Mouse (Mus musculus) MEL (cell line): ENCODE measurements around the gene Mapt. TPM values are rescaled to one million over a fixed set of nuclear protein-coding genes. Genes with fewer than 3 reads are reported as not detected.

ENCODE experiments used
- DNase-seq: peaks from one replicate; pipeline ENCODE4 v3.0.0; 2011; ENCODE audit warnings: low read depth, low spot score
- H3K27ac ChIP-seq: 2 replicates; pipeline ENCODE4 v1.5.1; 2012; ENCODE audit warnings: low read depth, mild to moderate bottlenecking, control low read depth, low read length, moderate library complexity; ENCODE audit not compliant: control insufficient read depth
- H3K27me3 ChIP-seq, 2 experiments: fragments of 150-350 bp in 1 of 2; sonication (generic) in 1 of 2; 2 replicates each; pipeline ENCODE4 v1.6.1; 2012; ENCODE audit warnings: low read length in 2 of 2, mild to moderate bottlenecking in 2 of 2, improper control_type of control experiment in 1 of 2, moderate library complexity in 1 of 2; ENCODE audit not compliant: insufficient read depth in 2 of 2, control insufficient read depth in 1 of 2
- H3K36me3 ChIP-seq, 2 experiments: 2 replicates each; pipeline ENCODE4 v1.6.1; 2012 to 2014; ENCODE audit warnings: low read length in 2 of 2, improper control_type of control experiment in 1 of 2, inconsistent platforms in 1 of 2, mild to moderate bottlenecking in 1 of 2; ENCODE audit not compliant: insufficient read depth in 2 of 2, control insufficient read depth in 1 of 2
- H3K4me1 ChIP-seq, 2 experiments: fragments of 150-350 bp in 1 of 2; sonication (generic) in 1 of 2; 2 replicates each; pipeline ENCODE4 v1.6.1; 2012; ENCODE audit warnings: low read length in 2 of 2, improper control_type of control experiment in 1 of 2, mild to moderate bottlenecking in 1 of 2; ENCODE audit not compliant: insufficient read depth in 2 of 2, control insufficient read depth in 1 of 2
- H3K4me3 ChIP-seq, 2 experiments: fragments of 150-350 bp in 1 of 2; sonication (generic) in 1 of 2; 2 replicates each; pipeline ENCODE4 v1.5.1; 2012; ENCODE audit warnings: low read depth in 2 of 2, low read length in 2 of 2, mild to moderate bottlenecking in 2 of 2, moderate library complexity in 2 of 2, control low read depth in 1 of 2, improper control_type of control experiment in 1 of 2; ENCODE audit not compliant: control insufficient read depth in 1 of 2, insufficient read depth in 1 of 2
- H3K79me2 ChIP-seq: 2 replicates; pipeline ENCODE4 v1.6.1; 2012; ENCODE audit warnings: mild to moderate bottlenecking, low read length, moderate library complexity; ENCODE audit not compliant: control insufficient read depth, poor library complexity, insufficient read depth
- H3K9ac ChIP-seq: 2 replicates; pipeline ENCODE4 v1.6.1; 2012; ENCODE audit warnings: low read depth, mild to moderate bottlenecking, control low read depth, low read length, moderate library complexity; ENCODE audit not compliant: control insufficient read depth, poor library complexity, severe bottlenecking
- H3K9me3 ChIP-seq: fragments of 150-350 bp; sonication (generic); replicated peaks from 2 replicates; pipeline ENCODE4 v1.6.1; 2012; ENCODE audit warnings: mild to moderate bottlenecking, low read length, improper control_type of control experiment, moderate library complexity; ENCODE audit not compliant: insufficient read depth
- BHLHE40 ChIP-seq: IDR thresholded peaks from 2 replicates; pipeline ENCODE4 v1.6.1; 2012; ENCODE audit warnings: low read depth, mild to moderate bottlenecking, inconsistent platforms, low read length, improper control_type of control experiment, borderline replicate concordance
- CHD1 ChIP-seq: IDR thresholded peaks from 2 replicates; pipeline ENCODE4 v1.6.1; 2012; ENCODE audit warnings: low read depth, mild to moderate bottlenecking, inconsistent platforms, low read length, improper control_type of control experiment
- CHD2 ChIP-seq: IDR thresholded peaks from 2 replicates; pipeline ENCODE4 v1.6.1; 2011; ENCODE audit warnings: low read length, improper control_type of control experiment
- ELF1 ChIP-seq: IDR thresholded peaks from 2 replicates; pipeline ENCODE4 v1.6.1; 2014; ENCODE audit warnings: low read depth, mild to moderate bottlenecking, inconsistent platforms, low read length, improper control_type of control experiment, moderate library complexity
- EP300 ChIP-seq, 2 experiments: IDR thresholded peaks; 2 replicates each; pipeline ENCODE4 v1.6.1; 2011; ENCODE audit warnings: improper control_type of control experiment in 2 of 2, low read length in 2 of 2, low read depth in 1 of 2, mild to moderate bottlenecking in 1 of 2
- GABPA ChIP-seq: IDR thresholded peaks from 2 replicates; pipeline ENCODE4 v1.6.1; 2012; ENCODE audit warnings: low read depth, mild to moderate bottlenecking, inconsistent platforms, low read length, improper control_type of control experiment, moderate library complexity
- KAT2A ChIP-seq: conservative IDR thresholded peaks from 2 replicates; pipeline ENCODE4 v1.6.1; 2012; ENCODE audit warnings: low read depth, low read length, improper control_type of control experiment, inconsistent platforms
- MAFK ChIP-seq: IDR thresholded peaks from 2 replicates; pipeline ENCODE4 v1.6.1; 2011; ENCODE audit warnings: low read depth, mild to moderate bottlenecking, low read length, improper control_type of control experiment, borderline replicate concordance
- MAX ChIP-seq: IDR thresholded peaks from 2 replicates; pipeline ENCODE4 v1.6.1; 2011; ENCODE audit warnings: low read length, improper control_type of control experiment
- MEF2A ChIP-seq: IDR thresholded peaks from 2 replicates; pipeline ENCODE4 v1.6.1; 2014; ENCODE audit warnings: low read depth, mild to moderate bottlenecking, inconsistent platforms, low read length, improper control_type of control experiment; ENCODE audit not compliant: poor library complexity, insufficient replicate concordance, severe bottlenecking; ENCODE audit errors: extremely low read depth
- MXI1 ChIP-seq: IDR thresholded peaks from 2 replicates; pipeline ENCODE4 v1.6.1; 2011; ENCODE audit warnings: mild to moderate bottlenecking, low read depth, low read length, improper control_type of control experiment
- POLR2A ChIP-seq, 2 experiments: IDR thresholded peaks; 2 replicates each; pipeline ENCODE4 v1.6.1; 2011 to 2012; ENCODE audit warnings: low read length in 2 of 2, mild to moderate bottlenecking in 2 of 2, control low read depth in 1 of 2, improper control_type of control experiment in 1 of 2, low read depth in 1 of 2, moderate library complexity in 1 of 2; ENCODE audit not compliant: control insufficient read depth in 1 of 2, insufficient read depth in 1 of 2, poor library complexity in 1 of 2
- POLR2AphosphoS5 ChIP-seq: IDR thresholded peaks from 2 replicates; pipeline ENCODE4 v1.6.1; 2012; ENCODE audit warnings: low read depth, borderline replicate concordance, mild to moderate bottlenecking, inconsistent platforms, low read length, moderate library complexity, mixed read lengths
- RAD21 ChIP-seq: IDR thresholded peaks from 2 replicates; pipeline ENCODE4 v1.6.1; 2011; ENCODE audit warnings: mild to moderate bottlenecking, low read depth, low read length, improper control_type of control experiment
- RCOR1 ChIP-seq: IDR thresholded peaks from 2 replicates; pipeline ENCODE4 v1.6.1; 2012; ENCODE audit warnings: low read depth, mild to moderate bottlenecking, inconsistent platforms, low read length, improper control_type of control experiment
- SMC3 ChIP-seq: IDR thresholded peaks from 2 replicates; pipeline ENCODE4 v1.6.1; 2011; ENCODE audit warnings: low read depth, low read length, improper control_type of control experiment
- TAL1 ChIP-seq: IDR thresholded peaks from 2 replicates; pipeline ENCODE4 v1.6.1; 2012; ENCODE audit warnings: mild to moderate bottlenecking, inconsistent platforms, low read length, moderate library complexity, mixed read lengths
- USF2 ChIP-seq, 2 experiments: IDR thresholded peaks; 2 replicates each; pipeline ENCODE4 v1.6.1; 2011 to 2012; ENCODE audit warnings: improper control_type of control experiment in 2 of 2, low read length in 2 of 2, borderline replicate concordance in 1 of 2, inconsistent platforms in 1 of 2, low read depth in 1 of 2, mild to moderate bottlenecking in 1 of 2; ENCODE audit not compliant: insufficient read depth in 1 of 2
- ZC3H11A ChIP-seq: IDR thresholded peaks from 2 replicates; pipeline ENCODE4 v1.6.1; 2012; ENCODE audit warnings: low read depth, mild to moderate bottlenecking, inconsistent platforms, low read length, improper control_type of control experiment
- polyA plus RNA-seq, 2 experiments: library from polyadenylated mRNA; stranded (reverse) in 1 of 2; unstranded in 1 of 2; fragments of >175 nt in 1 of 2; fragments of >200 nt in 1 of 2; gene quantifications; 2 replicates each; pipeline versions ENCODE4 v1.2.1 to v1.2.4; 2012; ENCODE audit warnings: low replicate concordance in 2 of 2, low read depth in 1 of 2; ENCODE audit not compliant: insufficient read length in 2 of 2, insufficient read depth in 1 of 2, missing spikeins in 1 of 2
- total RNA-seq: library from RNA; depleted of rRNA; stranded (reverse); fragments of 300-350 nt; gene quantifications from 2 replicates; pipeline ENCODE4 v1.2.3, GENCODE M21; 2012

Mapt gene
- total and polyA plus RNA-seq, 3 experiments, result 0.89 to 1.7 TPM; not detected in 1

DNA sequence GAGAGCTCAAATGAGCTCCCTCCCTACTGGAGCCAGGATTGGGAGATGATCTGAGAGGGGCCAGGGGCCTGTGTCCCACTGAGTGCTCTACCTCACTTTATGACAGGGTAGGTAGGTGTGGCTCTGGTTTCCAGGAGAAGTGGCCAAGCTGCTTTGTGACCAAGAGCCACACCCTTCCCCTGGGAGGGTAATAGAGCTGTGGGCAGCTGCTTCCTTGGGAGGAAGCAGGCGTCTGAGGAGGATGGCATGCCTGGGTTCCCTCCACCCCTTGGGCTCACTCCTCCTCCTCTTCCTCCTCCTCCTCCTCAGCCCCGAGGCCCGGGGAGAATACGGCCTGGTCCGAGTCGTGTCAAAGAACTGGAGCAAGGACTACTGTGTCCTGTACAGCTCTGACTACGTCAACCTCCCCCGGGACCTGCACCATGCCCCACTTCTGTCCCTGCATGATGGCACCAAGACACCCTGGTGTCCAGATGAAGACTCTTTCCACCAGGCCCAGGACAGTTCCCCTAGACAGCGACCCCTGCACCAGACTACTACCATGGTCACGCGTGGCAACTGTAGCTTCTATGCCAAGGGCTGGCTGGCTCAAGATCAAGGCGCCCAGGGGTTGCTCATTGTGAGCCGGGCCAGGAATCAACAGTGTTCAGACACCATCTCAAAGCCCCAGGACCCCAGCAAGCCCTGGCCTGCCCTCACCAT is 44.9 kb upstream of the Mapt start, which contains the start of gene Sppl2c:
Sppl2c (plus strand) TSS at position 193 of the 702 bp plus-strand sequence.
- H3K27me3 ChIP-seq, result peaks cover 0 to 4% of the 10 kb centered on the region in 2 experiments; a peak in 2 of 4 replicates
- H3K4me1 ChIP-seq, result no peaks in the 10 kb centered on the region
- H3K9ac ChIP-seq, result no peak within 1 kb of the TSS
- no peaks in the 10 kb centered on the region for H3K36me3 ChIP-seq
- TF ChIP-seq GABPA (no peak), ZC3H11A (no peak), USF2 (IDR thresholded peaks at IDR 0.05; ENCODE audit: borderline replicate concordance in 1 of 2, insufficient read depth in 1 of 2, low read depth in 1 of 2, low read length in 2 of 2) (no peak), POLR2AphosphoS5 (no peak), KAT2A (no peak), BHLHE40 (no peak), MXI1 (no peak), MAX (no peak), MEF2A (no peak), POLR2A (IDR thresholded peaks at IDR 0.05; ENCODE audit: control insufficient read depth in 1 of 2, insufficient read depth in 1 of 2, low read depth in 1 of 2, low read length in 2 of 2, poor library complexity in 1 of 2) (no peak)
- no peak within 1 kb of the TSS for H3K27ac ChIP-seq
- H3K9me3 ChIP-seq, result no peaks in the 10 kb centered on the region
- no peaks in the 10 kb centered on the region for H3K79me2 ChIP-seq
- DNase-seq, result no peak
- H3K4me3 ChIP-seq, result no peak within 1 kb of the TSS

DNA sequence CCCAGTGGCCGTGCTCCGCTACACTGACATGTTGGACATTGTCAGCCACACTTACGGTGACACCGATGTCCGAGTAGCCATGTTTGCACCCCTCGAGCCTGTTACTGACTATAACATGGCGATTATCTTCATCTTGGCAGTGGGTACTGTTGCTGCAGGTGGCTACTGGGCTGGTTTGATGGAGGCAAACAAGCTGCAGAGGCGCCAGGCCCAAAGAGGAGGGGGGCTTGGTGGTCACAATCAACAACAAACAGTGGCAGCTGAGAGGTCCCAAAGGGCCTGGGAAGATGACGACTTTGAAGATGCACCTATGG is 44.4 kb upstream of the Mapt start:
- Histone ChIP-seq H3K27me3 (peaks cover 0 to 4% of the 10 kb centered on the region in 2 experiments; a peak in 2 of 4 replicates), H3K9me3 (no peaks in the 10 kb centered on the region)

More for the DNA sequence above, 44.4 kb upstream of the Mapt start:
- no peak for DNase-seq
- no peak overlapping the region for H3K4me3 ChIP-seq
- TF ChIP-seq EP300 (IDR thresholded peaks at IDR 0.05; ENCODE audit: low read depth in 1 of 2, low read length in 2 of 2) (no peak), SMC3 (no peak), CHD2 (no peak), ELF1 (no peak), POLR2AphosphoS5 (no peak), RAD21 (no peak), CHD1 (no peak), MAFK (no peak), BHLHE40 (no peak), TAL1 (no peak), RCOR1 (no peak)
- no peaks in the 10 kb centered on the region for H3K79me2 ChIP-seq
- no peaks in the 10 kb centered on the region for H3K4me1 ChIP-seq
- no peak overlapping the region for H3K9ac ChIP-seq
- no peak overlapping the region for H3K27ac ChIP-seq
- no peaks in the 10 kb centered on the region for H3K36me3 ChIP-seq
